Mouse (Mus musculus) kidney, adult 2 months (tissue): ENCODE results near the gene Sbk3. TPM values are rescaled to one million over a fixed set of nuclear protein-coding genes. Genes with fewer than 3 reads are reported as not detected.
A peak's percentile ranks its signal among the peaks of the same experiment; 100 is the strongest.

ENCODE experiments used
- DNase-seq: peaks from one replicate; pipeline ENCODE4 v3.0.0; 2021
- H3K27ac ChIP-seq: fragments of 200-500 bp; 2 replicates; pipeline ENCODE4 v1.5.1; 2012; ENCODE audit warnings: low read depth, low read length, control low read depth, inconsistent platforms; ENCODE audit not compliant: insufficient read depth
- H3K27me3 ChIP-seq: fragments of 200-500 bp; replicated peaks from 2 replicates; pipeline ENCODE4 v1.6.1; 2012; ENCODE audit warnings: mild to moderate bottlenecking, moderate library complexity, low read length, inconsistent platforms; ENCODE audit not compliant: control insufficient read depth, insufficient read depth
- H3K36me3 ChIP-seq: fragments of 200-500 bp; 2 replicates; pipeline ENCODE4 v1.6.1; 2012; ENCODE audit warnings: mild to moderate bottlenecking, moderate library complexity, low read length, inconsistent platforms; ENCODE audit not compliant: control insufficient read depth, insufficient read depth
- H3K4me1 ChIP-seq: fragments of 200-500 bp; 2 replicates; pipeline ENCODE4 v1.6.1; 2011; ENCODE audit warnings: low read length; ENCODE audit not compliant: control insufficient read depth, insufficient read depth
- H3K4me3 ChIP-seq: fragments of 200-500 bp; 2 replicates; pipeline ENCODE4 v1.5.1; 2011; ENCODE audit warnings: mild to moderate bottlenecking, low read depth, low read length, control low read depth; ENCODE audit not compliant: insufficient read depth
- CTCF ChIP-seq: fragments of 200-500 bp; conservative IDR thresholded peaks from 2 replicates; pipeline ENCODE4 v1.5.1; 2011; ENCODE audit warnings: low read depth, mild to moderate bottlenecking, control low read depth, low read length, moderate library complexity, mixed read lengths; ENCODE audit not compliant: insufficient read depth, insufficient read length
- POLR2A ChIP-seq: fragments of 200-500 bp; IDR thresholded peaks from one replicate; pipeline ENCODE4 v1.6.1; 2011; ENCODE audit warnings: low read depth, low read length, control low read depth
- WGBS: fragments of 180-500 bp; shearing (Covaris S2); methylation state at CpG from one replicate; pipeline ENCODE4 v1.1.7; 2018; 5-methylcytosine and 5-hydroxymethylcytosine counted together
- polyA plus RNA-seq: library from polyadenylated mRNA; depleted of rRNA; stranded (reverse); fragments of >200 nt; gene quantifications from 2 replicates; pipeline ENCODE4 v1.2.3, GENCODE M21; 2012

Sbk3 gene
- polyA plus RNA-seq, 1 experiment = 0.19 TPM

GRCm38 (mm10) chr7:4921824-4922482, 49.0 kb downstream of the Sbk3 start, which contains the start of gene Nat14:
Gene Nat14 (plus strand): TSS chr7:4922028.
- H3K4me3 ChIP-seq = peak within 1 kb of the TSS; percentile 39
- H3K4me1 ChIP-seq = peaks cover 13% of the 10 kb centered on the region; the same call in 1 of the 2 replicates
- WGBS = 30% methylated on average over 8 of the region's 8 CpGs
- no peaks in the 10 kb centered on the region for H3K27me3 ChIP-seq
- DNase-seq = no peak
- no peaks in the 10 kb centered on the region; the same call in 1 of the 2 replicates for H3K36me3 ChIP-seq
- TF ChIP-seq POLR2A = no peak
- TF ChIP-seq CTCF = no peak
- no peak within 1 kb of the TSS for H3K27ac ChIP-seq

DNA sequence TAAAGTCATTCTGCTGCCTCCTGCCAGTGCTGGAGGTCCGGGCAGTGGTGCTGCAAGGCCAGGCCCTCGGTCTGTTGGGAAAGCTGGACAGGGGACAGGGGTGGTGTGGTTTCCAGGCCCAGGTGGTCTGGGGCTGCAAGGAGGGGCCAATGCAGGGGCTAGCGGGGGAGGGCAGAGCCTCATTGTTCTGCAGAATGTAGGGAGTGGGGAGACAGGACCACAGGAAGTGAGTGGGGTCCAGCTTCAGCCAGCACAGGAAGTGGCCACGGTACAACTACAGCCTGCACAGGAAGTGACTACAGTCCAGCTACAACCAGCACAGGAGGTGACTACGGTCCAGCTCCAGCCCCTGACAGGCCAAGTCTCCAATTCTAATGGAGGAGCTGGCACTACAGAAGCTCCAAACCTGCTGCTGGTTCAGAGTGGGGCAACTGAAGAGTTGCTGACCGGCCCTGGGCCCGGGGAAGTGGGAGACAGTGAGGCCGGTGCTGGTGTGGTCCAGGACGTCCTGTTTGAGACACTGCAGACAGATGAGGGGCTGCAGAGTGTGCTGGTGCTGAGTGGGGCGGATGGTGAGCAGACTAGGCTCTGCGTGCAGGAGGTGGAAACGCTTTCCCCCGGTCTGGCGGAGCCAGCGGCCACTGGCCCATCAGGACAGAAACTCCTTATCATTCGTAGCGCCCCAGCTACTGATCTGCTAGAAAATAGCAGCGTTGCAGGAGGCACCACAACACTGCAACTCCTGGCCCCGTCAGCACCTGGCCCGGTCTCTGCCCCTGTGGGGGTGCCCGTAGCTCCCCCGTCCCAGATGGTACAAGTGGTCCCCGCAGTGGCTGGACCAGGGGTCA, 49.8 kb downstream of the Sbk3 start:
- no peak overlapping the region for H3K27ac ChIP-seq
- WGBS = 65% methylated on average over 23 of the region's 23 CpGs
- no peak for TF ChIP-seq CTCF
- TF ChIP-seq POLR2A = no peak
- H3K27me3 ChIP-seq = no peaks in the 10 kb centered on the region
- H3K4me1 ChIP-seq = peaks cover 19% of the 10 kb centered on the region
- H3K36me3 ChIP-seq = no peaks in the 10 kb centered on the region; the same call in 1 of the 2 replicates
- H3K4me3 ChIP-seq = no peak overlapping the region
- no peak for DNase-seq

DNA sequence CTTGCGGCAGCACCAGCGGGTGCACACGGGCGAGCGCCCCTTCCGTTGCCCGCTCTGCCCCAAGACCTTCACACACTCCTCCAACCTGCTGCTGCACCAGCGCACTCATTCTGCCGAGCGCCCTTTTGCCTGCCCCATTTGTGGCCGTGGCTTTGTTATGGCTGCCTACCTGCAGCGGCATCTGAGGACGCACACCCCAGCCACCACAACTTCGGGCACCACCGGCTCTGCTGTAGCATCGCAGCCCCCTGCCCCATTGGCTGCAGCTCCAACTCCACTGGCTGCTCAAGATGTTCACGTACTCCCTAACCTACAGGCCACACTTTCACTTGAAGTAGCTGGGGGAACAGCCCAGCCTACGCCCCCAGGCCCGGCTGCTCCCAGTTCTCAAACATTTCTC, 50.5 kb downstream of the Sbk3 start:
- Histone ChIP-seq H3K4me1 (peaks cover 24% of the 10 kb centered on the region), H3K27ac (no peak overlapping the region), H3K36me3 (no peaks in the 10 kb centered on the region; the same call in 1 of the 2 replicates), H3K4me3 (no peak overlapping the region), H3K27me3 (no peaks in the 10 kb centered on the region)
- DNase-seq = no peak
- 93% methylated on average over 19 of the region's 19 CpGs for WGBS
- TF ChIP-seq CTCF = no peak
- TF ChIP-seq POLR2A = no peak

- no peaks in the 10 kb centered on the region; the same call in 1 of the 2 replicates for H3K36me3 ChIP-seq
- H3K4me1 ChIP-seq = peaks cover 24% of the 10 kb centered on the region
- DNase-seq = no peak
- TF ChIP-seq CTCF (no peak), POLR2A (no peak)
- H3K27me3 ChIP-seq = no peaks in the 10 kb centered on the region
- H3K4me3 ChIP-seq = no peak overlapping the region
- 91% methylated on average over 21 of the region's 21 CpGs for WGBS
- H3K27ac ChIP-seq = no peak overlapping the region
Measured at GRCm38 (mm10) chr7:4919971-4920370, 51.0 kb downstream of the Sbk3 start.

- DNase-seq = no peak
- Histone ChIP-seq H3K27ac (no peak overlapping the region), H3K4me3 (no peak overlapping the region), H3K27me3 (no peaks in the 10 kb centered on the region), H3K36me3 (no peaks in the 10 kb centered on the region; the same call in 1 of the 2 replicates), H3K4me1 (peaks cover 28% of the 10 kb centered on the region)
- no peak for TF ChIP-seq POLR2A
- no peak for TF ChIP-seq CTCF
- 89% methylated on average over 20 of the region's 21 CpGs for WGBS
Measured at GRCm38 (mm10) chr7:4919096-4919495, 51.9 kb downstream of the Sbk3 start.

DNA sequence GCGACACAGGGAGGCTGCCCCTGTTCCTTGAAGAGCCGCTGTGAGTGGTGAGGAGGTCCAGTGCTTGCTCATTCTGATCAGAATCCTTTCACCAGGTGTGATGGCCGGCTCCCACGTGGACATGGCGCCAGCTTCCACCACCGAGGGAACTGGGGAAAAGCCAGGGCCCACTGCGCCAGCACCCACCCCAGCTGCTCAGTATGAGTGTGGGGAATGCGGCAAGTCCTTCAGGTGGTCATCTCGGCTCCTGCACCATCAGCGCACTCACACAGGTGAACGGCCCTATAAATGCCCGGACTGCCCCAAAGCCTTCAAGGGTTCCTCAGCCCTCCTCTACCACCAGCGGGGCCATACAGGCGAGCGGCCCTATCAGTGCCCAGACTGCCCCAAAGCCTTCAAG, 52.3 kb downstream of the Sbk3 start:
- no peak overlapping the region for H3K4me3 ChIP-seq
- TF ChIP-seq POLR2A = no peak
- TF ChIP-seq CTCF = no peak
- H3K36me3 ChIP-seq = no peaks in the 10 kb centered on the region; the same call in 1 of the 2 replicates
- H3K27ac ChIP-seq = no peak overlapping the region
- no peak for DNase-seq
- H3K27me3 ChIP-seq = no peaks in the 10 kb centered on the region
- H3K4me1 ChIP-seq = peaks cover 25% of the 10 kb centered on the region
- 92% methylated on average over 15 of the region's 15 CpGs for WGBS

DNA sequence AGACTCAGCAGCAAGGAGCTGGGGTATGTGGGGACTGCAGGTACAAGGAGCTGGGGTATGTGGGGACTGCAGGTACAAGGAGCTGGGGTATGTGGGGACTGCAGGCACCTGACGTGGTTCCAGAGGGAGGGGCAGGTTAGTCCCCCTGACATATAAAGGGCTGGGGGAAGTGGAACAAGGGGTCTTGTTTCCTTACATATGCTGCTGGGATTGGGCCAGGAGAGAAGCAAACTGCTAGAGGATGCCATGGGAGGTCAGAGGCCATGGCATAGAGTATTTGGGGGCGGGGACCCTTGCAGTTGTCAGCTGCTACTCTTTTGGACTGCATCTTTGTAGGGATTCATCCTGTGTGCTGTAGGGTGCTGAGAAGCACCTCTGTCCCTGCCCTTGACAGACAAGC, 53.5 kb downstream of the Sbk3 start:
- no peak for TF ChIP-seq CTCF
- TF ChIP-seq POLR2A = no peak
- Histone ChIP-seq H3K4me1 (peaks cover 16% of the 10 kb centered on the region), H3K36me3 (no peaks in the 10 kb centered on the region; the same call in 1 of the 2 replicates), H3K4me3 (no peak overlapping the region), H3K27ac (no peak overlapping the region), H3K27me3 (no peaks in the 10 kb centered on the region)
- 90% methylated on average over 2 of the region's 2 CpGs for WGBS
- no peak for DNase-seq
